In the genomic region with DNA sequence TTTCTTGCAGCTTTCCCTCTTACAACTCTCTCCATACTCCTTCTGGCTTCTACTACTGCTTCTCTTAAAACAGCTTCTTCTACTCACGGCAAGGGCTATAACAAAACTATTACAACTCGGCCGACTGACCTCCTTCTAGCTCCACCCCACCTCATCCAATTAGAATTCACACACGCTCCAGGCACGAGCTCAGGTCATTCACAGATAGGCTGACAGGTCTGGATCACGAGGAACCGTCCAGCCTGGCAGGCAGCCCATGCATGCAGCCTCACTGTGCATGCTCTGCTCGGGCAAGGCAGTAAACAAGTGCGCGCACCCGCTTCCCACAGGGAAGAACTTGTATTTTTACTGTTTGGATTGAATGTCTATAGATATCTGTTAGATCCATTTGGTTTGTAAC, we compare ENCODE assay signal across 16 mouse cellular contexts. TPM values are rescaled to one million over a fixed set of nuclear protein-coding genes. Genes with fewer than 3 reads are reported as not detected.
DNase-seq lines count a peak whose midpoint lies in the region; ATAC-seq and TF ChIP-seq lines count a peak whose summit lies in the region.
"Not testable (repeated sequence)": the region's sequence is repeated elsewhere in the genome, so short reads cannot be mapped to it uniquely, and the experiment has no call there.
"Had no signal": no experiment of that assay in that cellular context is flagged by ENCODE, and none has a peak within 500 bp of the region (broad histone marks: within the 10 kb centered on the region; RNA-seq: fewer than 3 reads in every experiment).

No protein-coding gene starts in this region.

- H3K79me2 ChIP-seq in MEL (ENCODE audit: control insufficient read depth, insufficient read depth, low read length, poor library complexity): peaks cover 26% of the 10 kb centered on the region

- TF ChIP-seq CTCF in MEL (IDR thresholded peaks at IDR 0.05 in 2 of 3, conservative IDR thresholded peaks at IDR 0.05 in 1 of 3; ENCODE audit: control insufficient read depth in 1 of 3, insufficient read depth in 1 of 3, low read depth in 2 of 3, low read length in 3 of 3, poor library complexity in 1 of 3, severe bottlenecking in 1 of 3); heart, postnatal 0 days (IDR thresholded peaks at IDR 0.05; ENCODE audit: low read depth); small intestine, adult 2 months (IDR thresholded peaks at IDR 0.05; ENCODE audit: extremely low read depth, insufficient read length, insufficient replicate concordance, low read depth, low read length): not testable (repeated sequence)

- 0 out of 2 replicates have a peak overlapping the region, but pooled peaks have one; percentile 27 for H3K27ac ChIP-seq in MEL (ENCODE audit: control insufficient read depth, low read depth, low read length)
- peak overlapping the region; percentile 53 for H3K27ac ChIP-seq in heart, embryonic 13.5 days (replicated peaks)
- H3K27ac ChIP-seq in heart, postnatal 0 days (ENCODE audit: low read depth): peak overlapping the region; percentile 85
- peak overlapping the region; percentile 49 for H3K27ac ChIP-seq in small intestine, adult 2 months (ENCODE audit: insufficient read depth, low read depth, low read length)

- not testable (repeated sequence) for H3K27me3 ChIP-seq in MEL (ENCODE audit: control insufficient read depth in 1 of 2, insufficient read depth in 2 of 2, low read length in 2 of 2); heart, embryonic 13.5 days (replicated peaks); heart, postnatal 0 days (ENCODE audit: control insufficient read depth, insufficient read depth, low read length); small intestine, adult 2 months (ENCODE audit: control insufficient read depth, insufficient read depth, low read length)

- not testable (repeated sequence) for TF ChIP-seq EP300 in MEL (IDR thresholded peaks at IDR 0.05; ENCODE audit: low read depth in 1 of 2, low read length in 2 of 2)
- TF ChIP-seq EP300 in heart, postnatal 0 days (IDR thresholded peaks at IDR 0.05; ENCODE audit: low read depth): peak; percentile 48; the same call in 1 of the 2 replicates

- not testable (repeated sequence) for H3K4me3 ChIP-seq in MEL (ENCODE audit: control insufficient read depth in 1 of 2, insufficient read depth in 1 of 2, low read depth in 2 of 2, low read length in 2 of 2); heart, embryonic 13.5 days; heart, postnatal 0 days (ENCODE audit: low read depth, low read length); small intestine, adult 2 months (ENCODE audit: low read depth, low read length)

- 64% methylated on average over 11 of the region's 11 CpGs for WGBS in heart, embryonic 13.5 days
- WGBS in heart, postnatal 0 days: 48% methylated on average over 11 of the region's 11 CpGs
- WGBS in small intestine, adult 2 months: 71% methylated on average over 11 of the region's 11 CpGs

- H3K4me2 ChIP-seq in heart, embryonic 13.5 days: peak overlapping the region; percentile 27
- H3K4me2 ChIP-seq in heart, postnatal 0 days (ENCODE audit: low read depth, low read length): peak overlapping the region; percentile 18; the same call in 1 of the 2 replicates

- not testable (repeated sequence) for H3K4me1 ChIP-seq in MEL (ENCODE audit: control insufficient read depth in 1 of 2, insufficient read depth in 2 of 2, low read length in 2 of 2); heart, postnatal 0 days (ENCODE audit: control insufficient read depth, insufficient read depth); small intestine, adult 2 months (ENCODE audit: control insufficient read depth, insufficient read depth, insufficient read length, low read length)
- H3K4me1 ChIP-seq in heart, embryonic 13.5 days: peaks cover 12% of the 10 kb centered on the region; the same call in 1 of the 2 replicates

- TF ChIP-seq RAD21 in MEL (IDR thresholded peaks at IDR 0.05; ENCODE audit: low read depth, low read length): not testable (repeated sequence)

- not testable (repeated sequence) for TF ChIP-seq POLR2A in MEL (IDR thresholded peaks at IDR 0.05; ENCODE audit: control insufficient read depth in 1 of 2, insufficient read depth in 1 of 2, low read depth in 1 of 2, low read length in 2 of 2, poor library complexity in 1 of 2); small intestine, adult 2 months (IDR thresholded peaks at IDR 0.05; ENCODE audit: low read depth, low read length)

- not testable (repeated sequence) for DNase-seq in MEL (ENCODE audit: low read depth, low spot score)
- peak; percentile 66 to 68 for DNase-seq in heart, adult 18-20 months
- peak; percentile 39 for DNase-seq in heart, postnatal 0 days (ENCODE audit: low spot score)
- peak; percentile 72 for DNase-seq in heart, postnatal 4 days
- DNase-seq in kidney, adult 9 months: peak; percentile 22

- not testable (repeated sequence) for ATAC-seq in heart, embryonic 13.5 days (ENCODE audit: extremely low read depth, insufficient number of reproducible peaks, low FRiP score, low TSS enrichment)
- peak; percentile 88 for ATAC-seq in heart, postnatal 0 days (ENCODE audit: insufficient read depth, low read depth)

- H3K9me3 ChIP-seq in MEL (replicated peaks; ENCODE audit: insufficient read depth, low read length); heart, embryonic 13.5 days; heart, postnatal 0 days (replicated peaks; ENCODE audit: control insufficient read depth, low read length): not testable (repeated sequence)

- peaks cover 2 to 28% of the 10 kb centered on the region in 2 experiments; a peak in 3 of 4 replicates for H3K36me3 ChIP-seq in MEL (ENCODE audit: control insufficient read depth in 1 of 2, insufficient read depth in 2 of 2, low read length in 2 of 2)
- not testable (repeated sequence) for H3K36me3 ChIP-seq in heart, embryonic 13.5 days; heart, postnatal 0 days (replicated peaks; ENCODE audit: control insufficient read depth, insufficient read depth, low read length); small intestine, adult 2 months (ENCODE audit: control insufficient read depth, insufficient read depth, low read length)

- H3K9ac ChIP-seq in MEL (ENCODE audit: control insufficient read depth, low read depth, low read length, poor library complexity, severe bottlenecking); heart, embryonic 13.5 days; heart, postnatal 0 days (replicated peaks; ENCODE audit: low read depth, low read length): not testable (repeated sequence)

RNA-seq across cellular contexts. Expression of gene Vwa3a, which starts 25.2 kb away (rescaled TPM):
- total RNA-seq in MEL (2012; rRNA removed): not detected in 2 replicates
- polyA plus RNA-seq in MEL (2012; ENCODE audit: insufficient read depth in 1 of 2, insufficient read length in 2 of 2, low read depth in 1 of 2, low replicate concordance in 2 of 2, missing spikeins in 1 of 2): not detected
- 1 to 10 TPM; 1.9 to 2.2 TPM for total RNA-seq in heart, adult 18-20 months (2021)
- 0.56 TPM in 2 replicates for polyA plus RNA-seq in heart, embryonic 13.5 days (2015; fragmentation: Nextera tagmentation; extraction: Ambion mirVana)
- total RNA-seq in heart, postnatal 0 days (2014; rRNA removed; ENCODE audit: low replicate concordance): 0.04 and 2.2 TPM in 2 replicates
- 0.85 and 1.1 TPM in 2 replicates for polyA plus RNA-seq in heart, postnatal 0 days (2015; fragmentation: Nextera tagmentation; extraction: Ambion mirVana)
- 1 to 10 TPM; 1.1 to 1.4 TPM for total RNA-seq in heart, postnatal 4 days (2021)
- 0.03 TPM in 1 of 2 replicates, not detected in the other for polyA plus RNA-seq in small intestine, adult 2 months (2012; rRNA removed)
- total RNA-seq: common myeloid progenitor, adult 5-6 weeks; granulocyte monocyte progenitor cell, adult 5-6 weeks had no signal
- polyA plus RNA-seq: inflammation-experienced regulatory T-cells, adult 6 months had no signal

RNA-seq across cellular contexts. Expression of gene Mosmo, which starts 36.5 kb away (rescaled TPM):
- total RNA-seq in MEL (2012; rRNA removed): 18.6 and 20.0 TPM in 2 replicates
- polyA plus RNA-seq in MEL (2012; ENCODE audit: insufficient read depth in 1 of 2, insufficient read length in 2 of 2, low read depth in 1 of 2, low replicate concordance in 2 of 2, missing spikeins in 1 of 2): 10 to 100 TPM; 23.5 to 30.0 TPM
- total RNA-seq in heart, adult 18-20 months (2021): 10 to 100 TPM; 29.1 to 30.3 TPM
- polyA plus RNA-seq in heart, embryonic 13.5 days (2015; fragmentation: Nextera tagmentation; extraction: Ambion mirVana): 8.5 and 10.2 TPM in 2 replicates
- 17.4 and 51.1 TPM in 2 replicates for total RNA-seq in heart, postnatal 0 days (2014; rRNA removed; ENCODE audit: low replicate concordance)
- 9.9 and 11.7 TPM in 2 replicates for polyA plus RNA-seq in heart, postnatal 0 days (2015; fragmentation: Nextera tagmentation; extraction: Ambion mirVana)
- total RNA-seq in heart, postnatal 4 days (2021): 10 to 100 TPM; 30.0 to 33.6 TPM
- polyA plus RNA-seq in small intestine, adult 2 months (2012; rRNA removed): 3.8 and 5.3 TPM in 2 replicates

RNA-seq across cellular contexts. Expression of gene Pdzd9, which starts 43.8 kb away (rescaled TPM):
- 0.92 TPM in 2 replicates for total RNA-seq in MEL (2012; rRNA removed)
- under 1 TPM in 1 of 2 experiments, not detected in 1; 0.31 TPM for polyA plus RNA-seq in MEL (2012; ENCODE audit: insufficient read depth in 1 of 2, insufficient read length in 2 of 2, low read depth in 1 of 2, low replicate concordance in 2 of 2, missing spikeins in 1 of 2)
- total RNA-seq in heart, adult 18-20 months (2021): not detected
- polyA plus RNA-seq in heart, embryonic 13.5 days (2015; fragmentation: Nextera tagmentation; extraction: Ambion mirVana): 0.16 and 0.32 TPM in 2 replicates
- total RNA-seq in heart, postnatal 0 days (2014; rRNA removed; ENCODE audit: low replicate concordance): not detected in 2 replicates
- polyA plus RNA-seq in heart, postnatal 0 days (2015; fragmentation: Nextera tagmentation; extraction: Ambion mirVana): 0.37 and 0.44 TPM in 2 replicates
- not detected for total RNA-seq in heart, postnatal 4 days (2021)
- polyA plus RNA-seq in small intestine, adult 2 months (2012; rRNA removed): not detected in 2 replicates
- total RNA-seq: adrenal gland, postnatal 10 days; adrenal gland, postnatal 4 days; gastrocnemius, adult 2 months; gastrocnemius, postnatal 25 days; granulocyte monocyte progenitor cell, adult 5-6 weeks; heart, postnatal 25 days had no signal
- polyA plus RNA-seq: erythroblast, embryonic 14.5 days had no signal

Comparison
In these comparisons a context has a peak if more than half of its experiments do, and no peak if none do; other contexts are left out.
1. H3K27ac ChIP-seq: peak in every context shown above with its lines; median percentile 85 in heart, postnatal 0 days; 53 in heart, embryonic 13.5 days; 49 in small intestine, adult 2 months; 27 in MEL.